Mouse (Mus musculus): ENCODE results near the gene Urm1. TPM values are rescaled to one million over a fixed set of nuclear protein-coding genes. Genes with fewer than 3 reads are reported as not detected.
"Not testable (repeated sequence)": the region's sequence is repeated elsewhere in the genome, so short reads cannot be mapped to it uniquely, and the experiment has no call there.

Urm1 gene
- polyA plus RNA-seq, 1 experiment from 2014 or later, result 20.2 TPM

- WGBS, result 85% methylated on average over 4 of the region's 4 CpGs
- Histone ChIP-seq H3K36me3 (ENCODE audit: control insufficient read depth, insufficient read depth) (no peaks in the 10 kb centered on the region), H3K4me3 (replicated peaks; ENCODE audit: low read length) (no peak overlapping the region), H3K4me2 (ENCODE audit: low read length) (no peak overlapping the region), H3K27me3 (replicated peaks; ENCODE audit: control insufficient read depth, insufficient read depth, low read length) (no peaks in the 10 kb centered on the region), H3K27ac (ENCODE audit: low read length) (no peak overlapping the region), H3K9me3 (ENCODE audit: control insufficient read depth, low read length) (no peaks in the 10 kb centered on the region), H3K9ac (replicated peaks; ENCODE audit: low read depth, low read length) (no peak overlapping the region), H3K4me1 (replicated peaks; ENCODE audit: control insufficient read depth, insufficient read depth, low read length) (peaks cover 12% of the 10 kb centered on the region)
- no peak for ATAC-seq
Measured at GRCm38 (mm10) chr2:29873801-29874200, 53.9 kb downstream of the Urm1 start.

GRCm38 (mm10) chr2:29878061-29878460 lies 58.2 kb downstream of the Urm1 start:
- ATAC-seq, result no peak
- H3K27ac ChIP-seq (ENCODE audit: low read length), result no peak overlapping the region
- no peaks in the 10 kb centered on the region for H3K36me3 ChIP-seq (ENCODE audit: control insufficient read depth, insufficient read depth)
- H3K4me3 ChIP-seq (replicated peaks; ENCODE audit: low read length), result no peak overlapping the region
- no peaks in the 10 kb centered on the region for H3K4me1 ChIP-seq (replicated peaks; ENCODE audit: control insufficient read depth, insufficient read depth, low read length)
- no peaks in the 10 kb centered on the region for H3K27me3 ChIP-seq (replicated peaks; ENCODE audit: control insufficient read depth, insufficient read depth, low read length)
- H3K9me3 ChIP-seq (ENCODE audit: control insufficient read depth, low read length), result 0 out of 2 replicates have a peak, but pooled peaks cover 3% of the 10 kb centered on the region
- H3K9ac ChIP-seq (replicated peaks; ENCODE audit: low read depth, low read length), result no peak overlapping the region
- WGBS, result 64% methylated on average over 4 of the region's 4 CpGs
- H3K4me2 ChIP-seq (ENCODE audit: low read length), result no peak overlapping the region

GRCm38 (mm10) chr2:29879191-29879590 lies 59.3 kb downstream of the Urm1 start:
- Histone ChIP-seq H3K9me3 (ENCODE audit: control insufficient read depth, low read length) (0 out of 2 replicates have a peak, but pooled peaks cover 3% of the 10 kb centered on the region), H3K4me1 (replicated peaks; ENCODE audit: control insufficient read depth, insufficient read depth, low read length) (no peaks in the 10 kb centered on the region), H3K36me3 (ENCODE audit: control insufficient read depth, insufficient read depth) (no peaks in the 10 kb centered on the region), H3K27ac (ENCODE audit: low read length) (no peak overlapping the region), H3K9ac (replicated peaks; ENCODE audit: low read depth, low read length) (no peak overlapping the region), H3K27me3 (replicated peaks; ENCODE audit: control insufficient read depth, insufficient read depth, low read length) (no peaks in the 10 kb centered on the region), H3K4me3 (replicated peaks; ENCODE audit: low read length) (no peak overlapping the region), H3K4me2 (ENCODE audit: low read length) (no peak overlapping the region)
- WGBS, result 82% methylated on average over 8 of the region's 8 CpGs
- no peak for ATAC-seq

- no peak for ATAC-seq
- Histone ChIP-seq H3K4me1 (replicated peaks; ENCODE audit: control insufficient read depth, insufficient read depth, low read length) (no peaks in the 10 kb centered on the region), H3K4me2 (ENCODE audit: low read length) (no peak overlapping the region), H3K36me3 (ENCODE audit: control insufficient read depth, insufficient read depth) (no peaks in the 10 kb centered on the region), H3K9me3 (ENCODE audit: control insufficient read depth, low read length) (0 out of 2 replicates have a peak, but pooled peaks cover 3% of the 10 kb centered on the region), H3K9ac (replicated peaks; ENCODE audit: low read depth, low read length) (no peak overlapping the region), H3K27ac (ENCODE audit: low read length) (no peak overlapping the region), H3K4me3 (replicated peaks; ENCODE audit: low read length) (no peak overlapping the region), H3K27me3 (replicated peaks; ENCODE audit: control insufficient read depth, insufficient read depth, low read length) (no peaks in the 10 kb centered on the region)
- WGBS, result 81% methylated on average over 17 of the region's 17 CpGs
Measured at GRCm38 (mm10) chr2:29879964-29880830, 60.3 kb downstream of the Urm1 start.

GRCm38 (mm10) chr2:29886659-29887292 lies 66.9 kb downstream of the Urm1 start:
- H3K27me3 ChIP-seq (replicated peaks; ENCODE audit: control insufficient read depth, insufficient read depth, low read length); H3K9me3 ChIP-seq (ENCODE audit: control insufficient read depth, low read length); H3K9ac ChIP-seq (replicated peaks; ENCODE audit: low read depth, low read length); H3K4me2 ChIP-seq (ENCODE audit: low read length); H3K36me3 ChIP-seq (ENCODE audit: control insufficient read depth, insufficient read depth); H3K4me3 ChIP-seq (replicated peaks; ENCODE audit: low read length); ATAC-seq; H3K27ac ChIP-seq (ENCODE audit: low read length): not testable (repeated sequence)
- H3K4me1 ChIP-seq (replicated peaks; ENCODE audit: control insufficient read depth, insufficient read depth, low read length), result peaks cover 16% of the 10 kb centered on the region
- 87% methylated on average over 9 of the region's 9 CpGs for WGBS

DNA sequence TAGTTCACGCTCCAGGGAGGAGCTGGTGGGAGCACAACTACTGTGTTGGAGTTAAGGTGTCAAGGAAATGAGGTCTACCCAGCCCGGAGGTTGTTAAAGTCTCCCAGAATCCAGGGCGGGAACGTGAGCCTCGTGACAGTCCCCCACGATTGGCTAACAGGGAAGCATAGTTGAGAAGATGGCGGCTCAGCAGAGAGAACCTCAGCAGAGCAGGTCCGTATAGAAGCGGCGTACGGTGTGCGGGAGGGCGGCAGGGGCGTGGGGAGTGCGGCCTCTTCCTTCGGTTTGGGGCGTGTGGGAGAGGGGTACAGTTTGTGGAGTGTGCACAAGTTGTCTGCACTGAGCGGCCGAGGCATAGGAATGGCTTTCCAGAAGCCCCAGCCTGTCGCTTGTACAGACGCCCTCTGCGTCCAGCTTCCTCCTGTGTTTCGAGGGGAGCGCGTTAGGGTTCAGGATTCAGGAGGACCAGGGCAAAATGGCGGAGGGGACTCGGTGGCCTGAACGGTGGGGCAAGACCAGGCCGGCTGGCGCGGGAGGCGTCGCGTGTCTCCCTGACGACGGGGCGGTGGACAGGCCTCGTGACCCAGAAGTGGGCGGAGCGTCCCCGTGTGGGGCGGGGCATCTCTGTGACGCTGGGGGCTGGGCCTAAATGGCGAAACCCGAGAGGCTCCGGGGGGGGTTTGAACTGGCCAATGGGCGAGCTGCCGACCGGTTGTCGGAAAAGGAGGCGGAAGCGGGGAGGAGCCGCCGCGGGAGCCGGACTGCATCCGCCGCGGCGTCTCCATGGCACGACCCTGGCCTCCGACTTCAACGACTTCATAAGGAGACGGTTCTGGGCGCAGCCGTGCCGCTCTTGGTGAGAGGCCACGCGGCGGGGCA lies 69.4 kb downstream of the Urm1 start, which contains the start of gene Odf2:
Gene Odf2, plus strand, starts transcription at position 156 of the 879 bp plus-strand sequence.
- under 1% methylated on average over 67 of the region's 70 CpGs for WGBS
- Histone ChIP-seq H3K4me3 (replicated peaks; ENCODE audit: low read length) (peak within 1 kb of the TSS; percentile 100), H3K9me3 (ENCODE audit: control insufficient read depth, low read length) (no peaks in the 10 kb centered on the region)

GRCm38 (mm10) chr2:29889991-29890833 lies 70.3 kb downstream of the Urm1 start:
- H3K36me3 ChIP-seq (ENCODE audit: control insufficient read depth, insufficient read depth), result peaks cover 18% of the 10 kb centered on the region
- whole genome bisulfite sequencing, result under 1% methylated on average over 51 of the region's 61 CpGs

More for the DNA sequence above, 69.4 kb downstream of the Urm1 start, which contains the start of gene Odf2:
- Histone ChIP-seq H3K9ac (replicated peaks; ENCODE audit: low read depth, low read length) (peak within 1 kb of the TSS; percentile 89), H3K27me3 (replicated peaks; ENCODE audit: control insufficient read depth, insufficient read depth, low read length) (no peaks in the 10 kb centered on the region), H3K4me1 (replicated peaks; ENCODE audit: control insufficient read depth, insufficient read depth, low read length) (peaks cover 16% of the 10 kb centered on the region), H3K36me3 (ENCODE audit: control insufficient read depth, insufficient read depth) (peaks cover 12% of the 10 kb centered on the region), H3K27ac (ENCODE audit: low read length) (peak within 1 kb of the TSS; percentile 82), H3K4me2 (ENCODE audit: low read length) (peak within 1 kb of the TSS; percentile 86)
- peak; percentile 89 for ATAC-seq

DNA sequence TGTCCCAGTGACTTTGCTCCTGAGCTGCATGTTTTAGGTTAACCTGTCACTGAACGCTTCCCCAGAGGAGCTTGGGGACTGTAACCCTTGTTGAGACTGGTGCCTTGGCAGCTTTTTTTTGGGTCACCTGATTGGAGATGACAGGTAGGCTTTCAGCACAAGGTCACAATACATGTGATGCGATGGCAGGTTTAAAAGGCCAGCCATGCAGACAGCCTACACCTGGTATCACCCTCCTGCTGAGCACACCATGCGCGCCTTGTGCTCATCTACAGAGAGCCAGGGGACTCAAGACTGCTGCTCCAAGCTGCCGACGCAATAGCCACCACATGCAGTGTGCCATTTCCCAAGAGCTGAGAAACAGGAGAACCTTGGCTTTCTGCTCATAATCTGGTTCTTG lies 71.9 kb downstream of the Urm1 start:
- peaks cover 16% of the 10 kb centered on the region for H3K4me1 ChIP-seq (replicated peaks; ENCODE audit: control insufficient read depth, insufficient read depth, low read length)
- H3K27ac ChIP-seq (ENCODE audit: low read length), result no peak overlapping the region
- no peaks in the 10 kb centered on the region for H3K9me3 ChIP-seq (ENCODE audit: control insufficient read depth, low read length)
- no peaks in the 10 kb centered on the region for H3K27me3 ChIP-seq (replicated peaks; ENCODE audit: control insufficient read depth, insufficient read depth, low read length)
- peaks cover 22% of the 10 kb centered on the region for H3K36me3 ChIP-seq (ENCODE audit: control insufficient read depth, insufficient read depth)
- H3K4me3 ChIP-seq (replicated peaks; ENCODE audit: low read length), result no peak overlapping the region
- no peak overlapping the region for H3K9ac ChIP-seq (replicated peaks; ENCODE audit: low read depth, low read length)
- whole genome bisulfite sequencing, result 96% methylated on average over 6 of the region's 6 CpGs
- no peak for ATAC-seq
- H3K4me2 ChIP-seq (ENCODE audit: low read length), result no peak overlapping the region

More at GRCm38 (mm10) chr2:29889991-29890833, 70.3 kb downstream of the Urm1 start:
- peak; percentile 85 for ATAC-seq
- Histone ChIP-seq H3K4me1 (replicated peaks; ENCODE audit: control insufficient read depth, insufficient read depth, low read length) (peaks cover 16% of the 10 kb centered on the region), H3K9me3 (ENCODE audit: control insufficient read depth, low read length) (no peaks in the 10 kb centered on the region), H3K9ac (replicated peaks; ENCODE audit: low read depth, low read length) (peak overlapping the region; percentile 89), H3K4me2 (ENCODE audit: low read length) (peak overlapping the region; percentile 86), H3K4me3 (replicated peaks; ENCODE audit: low read length) (peak overlapping the region; percentile 100), H3K27ac (ENCODE audit: low read length) (peak overlapping the region; percentile 82), H3K27me3 (replicated peaks; ENCODE audit: control insufficient read depth, insufficient read depth, low read length) (no peaks in the 10 kb centered on the region)
